ENCODE assay signal across 9 mouse cellular contexts in genomic region chr10:92163071-92163504, GRCm38 (mm10).
A peak's percentile ranks its signal among the peaks of the same experiment; 100 is the strongest.
DNase-seq lines count a peak whose midpoint lies in the region; ATAC-seq and TF ChIP-seq lines count a peak whose summit lies in the region.
"Had no signal": no experiment of that assay in that cellular context is flagged by ENCODE, and none has a peak within 500 bp of the region (broad histone marks: within the 10 kb centered on the region; RNA-seq: fewer than 3 reads in every experiment).

No protein-coding gene starts in this region.

- H3K4me2 ChIP-seq in heart, embryonic 14.5 days (ENCODE audit: low read length), result peak overlapping the region; percentile 72
- peak overlapping the region; percentile 64 for H3K4me2 ChIP-seq in hindbrain, embryonic 13.5 days
- H3K4me2 ChIP-seq in myocyte (ENCODE audit: low read depth), result no peak overlapping the region

- H3K4me3 ChIP-seq in heart, embryonic 14.5 days (ENCODE audit: control insufficient read depth in 1 of 2, insufficient read depth in 1 of 2, low read depth in 1 of 2, low read length in 2 of 2), result peak overlapping the region in 1 of 2 experiments; percentile 42; a peak in 2 of 4 replicates
- H3K4me3 ChIP-seq in hindbrain, embryonic 13.5 days, result peak overlapping the region; percentile 68
- peak overlapping the region; percentile 28 for H3K4me3 ChIP-seq in myocyte
- no peak overlapping the region; the same call in 1 of the 2 replicates for H3K4me3 ChIP-seq in gastrocnemius, adult 2 months

- ATAC-seq in heart, embryonic 14.5 days (ENCODE audit: insufficient number of reproducible peaks, insufficient read depth, low FRiP score, low read depth), result no peak
- no peak for ATAC-seq in hindbrain, embryonic 13.5 days (ENCODE audit: low FRiP score)
- no peak for ATAC-seq in megakaryocyte progenitor cell, adult 5-6 weeks (replicated peaks; ENCODE audit: poor library complexity)

- no peak overlapping the region for H3K9ac ChIP-seq in heart, embryonic 14.5 days (ENCODE audit: low read length)
- H3K9ac ChIP-seq in hindbrain, embryonic 13.5 days, result peak overlapping the region; percentile 93

- no peak for TF ChIP-seq POLR2A in myocyte (IDR thresholded peaks at IDR 0.05; ENCODE audit: insufficient read length, low read depth)

- no peaks in the 10 kb centered on the region for H3K9me3 ChIP-seq in heart, embryonic 14.5 days (ENCODE audit: control insufficient read depth, low read length)
- H3K9me3 ChIP-seq in hindbrain, embryonic 13.5 days, result no peaks in the 10 kb centered on the region

- H3K36me3 ChIP-seq in heart, embryonic 14.5 days (ENCODE audit: control insufficient read depth, insufficient read depth, low read length), result no peaks in the 10 kb centered on the region
- H3K36me3 ChIP-seq in hindbrain, embryonic 13.5 days, result peaks cover 5% of the 10 kb centered on the region
- H3K36me3 ChIP-seq in myocyte (ENCODE audit: control insufficient read depth, insufficient read depth), result no peaks in the 10 kb centered on the region

- WGBS in heart, embryonic 14.5 days, result 23% methylated on average over 7 of the region's 7 CpGs
- WGBS in hindbrain, embryonic 13.5 days, result 3% methylated on average over 7 of the region's 7 CpGs

- H3K79me2 ChIP-seq in myocyte (ENCODE audit: control insufficient read depth, insufficient read depth), result no peaks in the 10 kb centered on the region

- no peak for TF ChIP-seq CTCF in gastrocnemius, adult 2 months (IDR thresholded peaks at IDR 0.05)

- H3K27ac ChIP-seq in heart, embryonic 14.5 days (replicated peaks in 1 of 2; ENCODE audit: control insufficient read depth in 1 of 2, insufficient read depth in 1 of 2, low read depth in 2 of 2, low read length in 2 of 2), result no peak overlapping the region
- peak overlapping the region; percentile 99 for H3K27ac ChIP-seq in hindbrain, embryonic 13.5 days
- H3K27ac ChIP-seq in gastrocnemius, adult 2 months, result no peak overlapping the region

- peaks cover 12% of the 10 kb centered on the region; the same call in 1 of the 2 replicates for H3K27me3 ChIP-seq in heart, embryonic 14.5 days (ENCODE audit: control insufficient read depth, insufficient read depth, low read length)
- no peaks in the 10 kb centered on the region; the same call in 1 of the 2 replicates for H3K27me3 ChIP-seq in hindbrain, embryonic 13.5 days
- no peaks in the 10 kb centered on the region for H3K27me3 ChIP-seq in myocyte (ENCODE audit: control insufficient read depth, insufficient read depth, insufficient read length)

- DNase-seq in heart, postnatal 10 days, result no peak
- peak; percentile 67 for DNase-seq in embryo, embryonic 10 days (ENCODE audit: low spot score)
- no peak for DNase-seq in gastrocnemius, adult 2 months
- DNase-seq in right cerebral cortex, postnatal 36 days (ENCODE audit: low spot score in 2 of 2), result no peak
- DNase-seq: kidney, adult 11 months had no signal

- peaks cover 0 to 9% of the 10 kb centered on the region in 2 experiments; a peak in 1 of 4 replicates for H3K4me1 ChIP-seq in heart, embryonic 14.5 days (ENCODE audit: control insufficient read depth in 2 of 2, insufficient read depth in 2 of 2, low read length in 2 of 2)
- H3K4me1 ChIP-seq in hindbrain, embryonic 13.5 days (replicated peaks), result peaks cover 24% of the 10 kb centered on the region

- H3ac ChIP-seq in myocyte (ENCODE audit: control insufficient read depth, insufficient read length), result no peak overlapping the region

- intact Hi-C loops in heart, postnatal 10 days (cut with DNase I), result no loop called here
- intact Hi-C loops in gastrocnemius, adult 2 months (cut with DNase I), result no loop called here

TF ChIP-seq in myocyte, 11 proteins besides CTCF, POLR2A, EP300 and RAD21:
- TF ChIP-seq E2F4 (IDR thresholded peaks at IDR 0.05; ENCODE audit: insufficient read depth) (no peak), MAX (IDR thresholded peaks at IDR 0.05; ENCODE audit: low read depth) (no peak), CEBPB (IDR thresholded peaks at IDR 0.05; ENCODE audit: insufficient read depth, poor library complexity, severe bottlenecking) (no peak), TCF3 (IDR thresholded peaks at IDR 0.05; ENCODE audit: insufficient read length, low read depth) (no peak), TCF12 (IDR thresholded peaks at IDR 0.05; ENCODE audit: insufficient read depth, poor library complexity, severe bottlenecking) (no peak), MYOG (IDR thresholded peaks at IDR 0.05; ENCODE audit: control insufficient read depth in 1 of 3, insufficient read depth in 1 of 3, insufficient read length in 2 of 3, low read depth in 2 of 3) (no peak), POLR2AphosphoS2 (IDR thresholded peaks at IDR 0.05; ENCODE audit: insufficient read length, low read depth) (no peak), REST (IDR thresholded peaks at IDR 0.05; ENCODE audit: insufficient read depth, insufficient read length) (no peak), MYOD1 (IDR thresholded peaks at IDR 0.05; ENCODE audit: control insufficient read depth in 1 of 3, insufficient read length in 2 of 3, low read depth in 2 of 3) (no peak), USF1 (IDR thresholded peaks at IDR 0.05; ENCODE audit: low read depth) (no peak), SRF (IDR thresholded peaks at IDR 0.05; ENCODE audit: control insufficient read depth, insufficient read length, low read depth) (no peak)
